Mouse (Mus musculus) CH12.LX (cell line): Measurements from ENCODE around the gene Gm48551.

Experiments
- CTCF ChIP-seq, 2 experiments: IDR thresholded peaks in 1 of 2; conservative IDR thresholded peaks in 1 of 2; 2 replicates each; pipeline ENCODE4 v1.5.1; 2011 to 2012; ENCODE audit warnings: low read depth in 2 of 2, low read length in 2 of 2, improper control_type of control experiment in 1 of 2, inconsistent platforms in 1 of 2, mild to moderate bottlenecking in 1 of 2, moderate library complexity in 1 of 2
- EP300 ChIP-seq: IDR thresholded peaks from 2 replicates; pipeline ENCODE4 v1.6.1; 2011; ENCODE audit warnings: low read length, improper control_type of control experiment
- ETS1 ChIP-seq: conservative IDR thresholded peaks from 2 replicates; pipeline ENCODE4 v1.6.1; 2012; ENCODE audit warnings: low read depth, mild to moderate bottlenecking, inconsistent platforms, low read length, improper control_type of control experiment, moderate library complexity
- HCFC1 ChIP-seq: IDR thresholded peaks from 2 replicates; pipeline ENCODE4 v1.6.1; 2012; ENCODE audit warnings: low read depth, mild to moderate bottlenecking, inconsistent platforms, low read length, improper control_type of control experiment
- MAFK ChIP-seq: IDR thresholded peaks from 2 replicates; pipeline ENCODE4 v1.6.1; 2011; ENCODE audit warnings: low read length, improper control_type of control experiment; ENCODE audit not compliant: insufficient replicate concordance
- MXI1 ChIP-seq: IDR thresholded peaks from 2 replicates; pipeline ENCODE4 v1.6.1; 2011; ENCODE audit warnings: mild to moderate bottlenecking, low read depth, low read length, improper control_type of control experiment
- NRF1 ChIP-seq: IDR thresholded peaks from 2 replicates; pipeline ENCODE4 v1.6.1; 2014; ENCODE audit warnings: low read depth, mild to moderate bottlenecking, inconsistent platforms, low read length, improper control_type of control experiment, moderate library complexity
- POLR2A ChIP-seq: IDR thresholded peaks from 2 replicates; pipeline ENCODE4 v1.6.1; 2011; ENCODE audit warnings: low read depth, mild to moderate bottlenecking, improper control_type of control experiment, low read length
- SMC3 ChIP-seq: IDR thresholded peaks from 2 replicates; pipeline ENCODE4 v1.6.1; 2011; ENCODE audit warnings: low read depth, low read length, improper control_type of control experiment
- ZNF384 ChIP-seq: IDR thresholded peaks from 2 replicates; pipeline ENCODE4 v1.6.1; 2012; ENCODE audit warnings: low read depth, low read length, improper control_type of control experiment, inconsistent platforms

GRCm38 (mm10) chr10:81384605-81384982, 328 bp downstream of the Gm48551 start:
- TF ChIP-seq MXI1 (peak; percentile 51), CTCF (conservative IDR thresholded peaks at IDR 0.05 in 1 of 2, IDR thresholded peaks at IDR 0.05 in 1 of 2; ENCODE audit: low read depth in 2 of 2, low read length in 2 of 2) (no peak), ETS1 (no peak), HCFC1 (no peak), POLR2A (no peak), NRF1 (no peak), MAFK (no peak), SMC3 (no peak), EP300 (no peak), ZNF384 (no peak)
